Mouse (Mus musculus): Measurements from ENCODE around the gene Tmem63b.

Gene Tmem63b

DNA sequence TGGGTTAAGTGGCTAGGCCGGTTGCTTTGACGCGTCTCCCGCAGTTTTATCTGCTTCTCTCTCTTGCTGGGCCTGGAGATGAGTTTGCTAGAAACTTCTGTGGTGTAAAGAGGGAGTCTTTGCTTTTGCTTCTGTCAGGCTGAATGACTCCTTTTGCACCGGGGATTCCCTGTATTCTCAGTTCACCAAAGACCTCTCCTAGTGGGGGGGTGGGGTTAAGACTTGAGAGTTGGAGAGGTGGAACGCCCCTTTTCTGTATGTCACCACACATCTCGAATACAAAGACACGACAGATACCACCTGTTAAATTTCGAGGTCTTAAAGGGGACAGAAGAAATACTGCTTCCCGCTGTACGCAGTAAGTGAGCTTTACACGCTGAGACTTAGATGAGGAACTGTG, at the start of gene Tmem63b:
TSS of gene Tmem63b (minus strand) at position 190 of the 400 bp plus-strand sequence.
- no peak for DNase-seq

DNA sequence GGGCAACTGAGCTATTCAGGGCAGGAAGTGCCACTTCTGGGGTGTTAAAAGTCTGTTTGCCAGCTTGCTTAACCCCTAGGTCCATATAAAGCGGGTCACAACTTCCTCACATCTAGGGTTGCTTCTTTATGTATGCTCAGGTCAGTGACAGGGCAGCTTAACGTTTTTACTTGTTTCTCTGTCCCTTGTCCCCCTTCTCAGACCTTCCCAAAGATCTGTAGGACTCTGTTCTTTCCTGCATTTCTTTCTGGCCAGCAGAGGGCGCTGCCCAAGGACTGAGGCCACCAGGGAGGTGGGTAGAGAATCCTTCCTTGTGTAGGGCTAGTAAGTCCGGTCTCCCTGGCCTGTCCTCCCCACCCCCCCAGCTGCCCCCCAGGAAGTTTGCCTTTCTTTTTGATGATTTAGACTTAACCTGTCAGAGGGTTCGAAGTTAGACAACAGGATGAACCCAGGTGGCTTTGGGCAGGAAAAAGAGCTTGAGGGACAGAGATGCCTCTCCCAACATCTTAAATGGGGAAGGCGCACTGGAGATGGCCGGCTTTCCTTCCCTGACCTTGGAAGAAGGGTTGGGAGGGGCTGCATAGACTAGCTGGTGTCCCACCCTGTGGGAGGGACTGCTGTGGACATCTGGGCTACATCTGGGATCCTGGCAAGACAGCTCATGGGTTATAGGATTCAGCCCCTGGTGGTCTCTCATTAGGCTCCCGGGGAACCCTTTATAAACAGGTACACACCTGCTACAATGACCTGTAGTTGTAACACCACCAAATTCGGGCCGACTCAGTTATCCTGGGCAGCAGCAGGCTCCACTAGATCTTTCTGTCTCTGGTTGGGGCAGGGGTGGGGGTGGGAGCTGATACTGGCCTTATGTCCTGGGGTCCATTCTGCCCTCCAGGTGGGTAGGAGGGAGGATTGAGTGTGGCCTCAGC, 48.9 kb upstream of the Tmem63b start:
- DNase-seq, result peak; percentile 93 to 94

DNA sequence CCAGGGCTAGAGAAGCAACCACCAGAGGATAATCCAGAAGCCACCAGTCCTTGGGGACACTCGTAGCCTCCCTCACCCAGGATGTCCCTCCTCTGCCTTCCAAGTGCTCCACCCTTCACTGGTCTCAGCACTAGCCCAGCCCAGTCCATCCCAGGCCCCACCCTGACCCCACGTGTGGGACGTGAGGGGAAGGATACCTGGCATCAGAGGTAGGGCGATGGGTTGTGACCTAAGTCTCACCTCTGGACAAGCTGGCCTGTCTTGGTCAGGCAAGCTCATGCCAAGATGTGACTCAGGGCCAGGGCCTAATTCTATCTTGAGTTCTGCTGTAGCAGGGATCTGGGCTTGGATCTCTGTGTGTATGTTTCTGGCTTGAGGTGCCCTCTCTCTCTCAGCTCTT, 48.2 kb upstream of the Tmem63b start:
- no peak for DNase-seq

DNA sequence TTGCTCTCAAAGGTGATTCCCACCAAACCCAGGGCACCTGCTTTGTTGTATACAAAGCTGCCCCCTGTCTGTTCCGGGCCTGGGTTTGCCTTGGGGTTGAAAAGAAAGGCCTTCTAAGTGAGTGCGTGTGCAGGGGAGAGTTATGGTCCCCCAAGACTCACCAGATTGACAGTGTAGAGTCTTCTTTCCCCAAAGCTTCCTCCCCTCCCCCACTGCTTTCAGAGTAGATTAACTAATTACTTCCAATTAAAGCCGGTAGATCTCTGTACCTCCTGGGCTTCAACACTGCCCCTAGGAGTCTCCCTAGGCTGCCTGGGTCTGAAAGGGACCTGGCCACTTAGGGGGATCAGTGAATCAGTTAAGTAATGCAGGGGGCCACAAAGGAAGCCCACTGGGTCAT, 47.6 kb upstream of the Tmem63b start:
- DNase-seq, result no peak

DNA sequence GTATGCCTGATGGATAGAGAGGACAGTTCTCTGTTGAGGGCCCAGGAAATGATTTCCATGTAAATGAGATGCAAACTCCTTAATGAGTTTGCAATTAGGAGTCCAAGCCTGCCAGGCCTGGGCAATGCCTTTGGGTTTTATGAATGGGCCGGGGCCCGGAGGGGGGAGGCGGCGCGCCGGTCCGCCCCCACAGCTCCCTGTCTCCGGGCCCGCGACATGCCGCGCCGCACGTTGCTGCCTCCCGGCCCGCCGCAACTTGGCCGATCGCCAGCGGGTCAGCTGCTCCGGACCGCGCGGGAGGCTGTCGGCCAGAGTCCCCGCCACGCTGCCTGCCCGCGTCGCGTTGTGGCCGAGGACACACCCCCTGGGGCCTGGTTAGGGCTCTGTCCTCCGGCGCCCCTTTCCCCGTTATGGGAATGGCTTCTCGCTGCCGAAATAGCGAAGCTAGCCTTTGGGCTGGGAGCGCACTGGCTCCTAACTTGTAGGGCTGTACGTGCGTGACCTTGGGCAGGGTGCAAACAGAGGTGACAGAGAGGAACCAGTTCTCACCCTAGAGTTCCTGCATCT, 47.1 kb upstream of the Tmem63b start, which contains the start of gene 1600014C23Rik:
TSS of gene 1600014C23Rik (minus strand) at position 110 of the 567 bp plus-strand sequence.
- DNase-seq, result peak; percentile 80 to 85

DNA sequence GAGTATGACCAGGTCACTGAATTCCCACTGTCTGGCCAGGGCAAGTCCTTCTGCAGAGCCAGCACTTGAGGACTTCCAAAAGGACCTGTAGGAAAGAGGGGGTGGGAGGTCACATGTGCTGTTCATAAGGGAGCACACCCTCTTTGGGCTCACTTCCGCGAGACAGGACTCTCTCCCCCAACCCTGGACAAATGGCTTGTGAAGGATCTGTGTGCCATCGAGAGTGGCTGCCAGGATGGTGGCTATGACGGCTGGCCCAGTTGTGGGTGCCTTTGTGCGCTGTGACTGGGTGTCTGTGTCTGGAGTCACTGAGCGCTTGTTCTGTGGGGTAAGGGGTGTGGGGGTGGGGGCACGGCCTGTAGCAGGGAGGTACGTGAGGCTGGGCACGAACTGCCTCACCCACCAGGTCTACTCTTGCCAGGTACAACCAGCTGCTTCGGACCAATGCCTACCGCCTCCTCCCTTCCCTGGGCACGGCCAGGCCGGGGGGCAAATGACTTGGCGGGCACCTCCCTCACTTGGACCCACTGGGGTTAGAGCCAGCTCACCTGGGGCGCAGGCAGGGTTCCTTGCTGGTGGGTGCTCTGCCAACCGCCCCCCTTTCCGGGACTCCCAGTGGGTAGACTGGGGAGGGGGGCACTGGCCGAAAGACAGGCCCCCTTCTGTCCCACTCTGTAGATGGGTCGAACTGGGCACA, 46.5 kb upstream of the Tmem63b start:
- peak; percentile 32 to 48 for DNase-seq

DNA sequence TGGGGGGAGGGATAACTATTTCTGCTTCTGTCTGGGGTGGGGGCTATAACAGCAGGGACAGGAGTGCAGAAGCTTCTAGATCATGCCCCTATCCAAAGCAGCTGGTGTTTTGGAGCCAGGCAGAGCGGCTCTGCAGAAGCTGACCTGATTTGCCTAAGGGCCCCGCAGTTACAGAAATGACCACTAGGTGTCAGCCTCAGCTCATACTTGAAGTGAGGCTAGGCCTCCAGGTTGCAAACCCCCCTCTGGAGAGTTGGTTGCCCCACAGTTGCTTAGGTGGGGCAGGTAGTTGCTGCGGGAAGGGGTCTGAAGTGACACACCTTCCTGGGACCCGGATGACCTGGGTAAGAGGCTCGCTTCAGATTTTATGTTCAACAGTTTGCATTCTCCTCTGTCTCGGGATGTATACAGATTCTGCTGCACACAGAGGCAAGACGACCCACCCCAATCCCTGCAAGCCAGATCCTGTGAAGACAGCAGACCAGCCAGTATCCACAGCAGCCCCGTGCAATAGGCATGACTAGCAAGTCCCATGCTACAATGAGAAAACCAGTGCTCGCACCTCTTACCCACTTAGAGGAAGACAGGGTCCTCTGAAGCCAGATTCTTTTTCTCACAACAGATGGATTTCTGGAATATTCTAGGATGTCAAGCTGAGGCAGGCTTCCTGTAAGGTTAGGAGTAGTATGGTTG, 44.6 kb upstream of the Tmem63b start:
- peak; percentile 91 to 92 for DNase-seq

DNA sequence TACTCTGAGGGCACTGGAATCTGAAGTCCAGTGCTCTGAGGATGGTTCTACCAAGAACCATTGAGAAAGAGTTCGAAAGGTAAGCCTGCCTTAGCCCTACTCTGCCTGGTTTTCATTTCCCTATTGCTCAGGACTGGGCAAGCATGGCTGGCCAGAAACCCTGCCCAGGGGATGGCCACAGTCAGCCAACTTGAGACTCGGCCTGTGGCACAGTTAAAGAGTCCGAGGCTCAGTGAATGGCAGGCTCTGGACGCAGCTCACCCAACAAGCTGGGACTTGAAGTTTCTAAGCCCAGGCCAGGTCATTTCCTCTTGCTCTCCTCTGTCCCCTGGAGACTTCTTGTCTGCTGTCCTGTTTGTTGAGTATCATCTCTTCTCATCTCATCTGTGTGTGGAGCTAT, 44.0 kb upstream of the Tmem63b start:
- DNase-seq, result no peak

DNA sequence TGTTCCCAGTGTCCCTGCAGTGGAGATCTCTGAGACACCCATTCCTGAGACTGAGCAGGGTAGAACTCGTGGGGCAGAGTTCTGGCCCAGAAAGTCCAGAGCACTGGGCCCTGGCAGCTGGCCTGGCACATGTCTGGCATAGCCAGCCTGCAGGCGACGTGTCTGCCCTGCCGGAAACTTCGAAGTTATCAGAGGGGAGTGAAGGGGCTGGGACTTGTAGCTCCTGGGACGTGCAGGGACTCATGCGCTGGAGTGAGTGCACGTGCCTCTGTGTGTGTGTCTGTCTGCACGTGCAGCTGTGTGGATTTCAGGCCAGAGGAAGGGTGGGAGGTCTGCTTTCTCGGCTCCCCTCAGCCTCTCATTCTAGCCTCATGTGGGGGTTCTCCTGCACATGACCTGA, 42.7 kb upstream of the Tmem63b start:
- no peak for DNase-seq

DNA sequence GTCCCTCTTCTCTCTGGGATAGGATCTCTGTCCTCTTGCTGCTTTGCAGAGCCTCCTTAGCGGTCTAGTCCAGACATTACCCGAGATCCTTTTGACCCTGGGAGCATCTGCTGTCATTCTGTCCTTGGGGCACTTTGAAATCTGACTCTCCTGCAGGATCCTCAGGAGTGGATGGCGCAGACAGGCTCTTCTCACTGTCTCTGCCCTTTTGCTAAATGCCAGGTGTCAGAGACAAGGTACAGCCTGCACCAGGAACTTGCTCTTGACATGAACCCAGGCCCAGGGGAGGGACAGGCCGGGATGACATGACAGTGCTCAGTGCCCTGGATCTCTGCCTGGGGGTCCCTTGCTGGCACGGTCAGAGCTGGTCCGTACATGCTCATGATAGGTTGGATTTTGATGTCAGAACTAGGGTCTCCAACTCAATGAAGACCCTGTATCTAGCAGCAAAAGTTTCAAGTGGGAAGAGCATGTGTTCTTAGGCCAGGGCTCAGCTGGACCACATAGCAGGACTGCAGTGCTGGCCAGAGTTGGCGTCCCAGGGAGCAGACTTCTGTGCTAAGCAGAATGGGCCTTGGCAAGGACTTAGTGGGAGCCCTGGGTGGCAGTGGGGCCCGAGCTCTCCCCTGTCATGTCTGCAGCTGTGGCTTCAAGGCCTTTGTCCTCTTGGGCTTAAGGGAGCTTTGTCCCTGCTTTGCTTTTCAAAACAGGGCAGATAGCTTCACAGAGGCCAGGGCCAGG, 41.4 kb upstream of the Tmem63b start:
- DNase-seq, result no peak

DNA sequence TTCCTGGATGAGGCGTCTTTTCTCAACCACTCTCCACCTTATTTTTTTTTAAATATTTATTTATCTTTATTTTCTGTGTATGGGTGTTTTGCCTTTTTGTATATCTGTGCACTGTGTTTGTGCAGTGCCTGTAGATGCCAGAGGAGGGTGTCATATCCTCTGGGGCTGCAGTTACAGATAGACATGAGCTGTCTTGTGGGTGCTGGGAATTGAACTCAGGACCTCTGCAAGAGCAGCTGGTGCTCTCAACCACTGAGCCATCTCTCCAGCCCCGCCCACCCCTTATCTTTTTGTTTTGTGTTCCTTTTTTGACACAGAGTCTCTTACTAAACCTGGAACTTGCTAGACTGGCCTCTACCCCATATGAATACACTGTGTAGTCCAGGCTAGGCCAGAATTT, 40.8 kb upstream of the Tmem63b start:
- no peak for DNase-seq

DNA sequence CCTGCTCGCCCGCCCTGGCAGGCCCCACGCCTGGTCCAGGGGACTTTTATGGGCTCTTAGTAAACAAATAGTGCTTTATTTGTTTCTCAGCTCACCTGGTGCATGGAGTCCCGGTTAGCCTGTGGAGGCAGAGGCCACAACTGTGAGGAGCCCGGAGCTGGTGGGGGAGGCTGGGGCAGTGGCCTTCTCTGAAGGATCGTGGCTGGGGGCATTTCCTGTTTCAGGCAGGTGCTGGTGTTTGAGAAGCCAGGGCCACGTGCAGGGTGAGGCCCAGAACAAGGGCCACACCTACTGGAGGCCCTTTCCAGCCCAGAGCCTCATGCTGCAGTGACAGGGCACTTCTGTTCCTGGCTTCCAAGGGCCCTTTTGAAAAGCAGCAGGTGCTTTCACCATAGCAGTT, 39.5 kb upstream of the Tmem63b start:
- DNase-seq, result peak in 1 of 2 experiments; percentile 25

DNA sequence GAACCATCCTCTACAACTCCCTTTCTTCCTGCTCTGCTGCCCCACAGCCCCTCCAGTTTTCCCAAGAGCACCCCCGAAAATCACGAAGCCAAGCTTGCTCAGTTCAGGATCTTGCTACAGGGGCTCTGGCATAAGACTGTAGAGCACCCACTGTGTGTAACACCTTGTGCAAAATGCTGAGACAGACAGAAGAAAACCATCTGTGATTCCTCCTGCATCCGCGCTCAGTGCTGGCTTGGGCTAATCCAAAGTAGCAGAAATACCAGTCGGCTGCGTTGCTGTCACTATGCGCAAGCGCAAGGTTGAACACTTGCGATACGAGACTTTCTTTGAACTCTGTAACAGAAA, 37.8 kb upstream of the Tmem63b start:
- DNase-seq, result no peak

DNA sequence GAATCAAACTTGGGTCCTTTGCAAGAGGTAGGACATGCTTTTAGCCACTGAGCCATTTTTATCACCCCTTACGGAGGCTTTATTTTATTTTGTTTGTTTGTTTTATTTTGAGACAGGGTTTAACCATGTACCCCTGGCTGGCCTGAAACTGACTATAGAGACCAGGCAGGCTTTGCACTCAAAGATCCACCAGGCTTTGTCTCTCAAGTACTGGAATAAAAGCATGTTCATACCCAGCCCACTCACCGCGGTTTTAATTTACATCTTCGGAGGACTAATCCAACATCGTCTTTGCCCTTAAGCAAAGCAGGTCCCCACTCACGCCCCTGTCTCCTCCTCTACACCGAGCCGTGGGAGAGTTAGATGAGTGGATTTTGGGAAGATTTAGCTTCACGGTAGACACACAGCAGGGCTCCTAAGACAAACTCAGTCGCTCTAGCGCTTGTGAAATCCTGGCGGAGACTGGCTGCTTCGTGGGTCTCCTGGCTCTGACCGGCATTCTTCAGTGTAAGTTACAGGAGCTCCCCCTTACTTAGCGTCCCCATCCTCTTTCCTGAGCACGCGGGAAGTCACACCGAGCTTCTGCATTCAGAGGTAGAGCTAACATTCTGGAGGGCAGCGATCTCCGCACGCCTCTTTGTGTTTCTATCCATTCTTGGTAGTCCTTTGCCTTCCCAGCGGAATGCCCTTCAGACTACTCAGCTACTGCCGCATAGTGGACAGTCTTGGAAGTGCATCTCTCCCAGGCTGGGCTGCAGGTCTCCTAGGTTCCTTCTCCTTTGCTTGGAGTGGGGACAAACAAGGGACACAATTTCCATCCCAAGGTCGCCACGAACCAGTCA, 37.2 kb upstream of the Tmem63b start:
- peak; percentile 92 for DNase-seq

DNA sequence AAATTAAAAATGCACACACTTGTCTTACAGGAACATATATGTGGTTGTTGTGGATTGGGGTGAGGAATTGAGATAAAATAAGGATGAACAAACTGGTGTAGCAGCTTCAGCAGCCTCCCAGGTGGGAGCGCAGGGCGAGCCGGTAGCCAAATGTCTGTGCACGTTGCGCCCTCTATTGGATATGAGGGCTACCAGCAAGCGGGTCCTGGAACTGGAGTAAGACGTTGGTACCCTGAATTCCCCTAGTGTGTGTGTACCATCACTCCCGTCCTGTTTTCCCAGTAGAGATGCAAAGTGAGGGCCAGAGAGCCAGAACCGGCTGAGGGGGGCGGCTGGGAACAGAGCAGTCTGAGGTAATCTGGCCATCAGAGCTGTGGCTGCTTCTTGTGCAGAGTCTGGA, 31.6 kb upstream of the Tmem63b start:
- DNase-seq, result peak; percentile 84 to 86

DNA sequence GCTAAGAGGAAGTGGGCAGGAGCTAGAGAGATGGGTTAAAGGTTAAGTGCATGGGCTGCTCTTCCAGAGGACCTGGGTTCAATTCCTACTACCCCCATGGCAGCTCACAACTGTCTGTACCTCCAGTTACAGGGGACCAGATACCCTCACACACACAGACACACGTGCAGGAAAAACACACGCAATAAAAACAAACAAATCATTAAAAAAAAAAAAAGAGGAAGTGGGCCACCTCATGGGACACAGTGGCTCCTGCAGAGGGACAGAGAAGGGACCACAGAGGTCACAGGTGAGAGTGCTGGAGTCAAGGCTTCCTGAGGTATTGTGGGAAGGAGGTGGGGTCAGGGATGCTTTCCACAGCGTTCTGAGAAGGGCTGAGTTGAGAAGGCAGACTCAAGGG, 24.8 kb upstream of the Tmem63b start:
- no peak for DNase-seq

DNA sequence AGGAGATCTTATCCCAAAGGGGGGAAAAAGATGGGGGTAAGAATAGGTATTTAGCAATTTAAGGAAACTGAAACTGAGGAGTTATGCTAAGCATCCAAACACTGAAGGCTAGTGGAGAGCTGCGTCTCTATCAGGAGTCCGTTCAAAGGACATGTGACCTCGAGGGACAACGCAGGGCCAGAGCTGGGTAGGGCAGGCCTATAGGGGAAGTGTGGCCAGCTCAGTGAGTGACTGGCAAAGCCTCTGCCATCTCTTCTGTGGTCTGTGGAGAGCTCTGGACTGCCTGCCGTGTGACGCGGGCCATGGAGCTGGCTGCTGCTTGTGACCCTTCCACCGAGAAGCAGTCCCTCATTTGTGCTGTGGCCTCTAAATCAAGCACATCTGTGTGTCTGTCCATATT, 23.7 kb upstream of the Tmem63b start:
- DNase-seq, result no peak

DNA sequence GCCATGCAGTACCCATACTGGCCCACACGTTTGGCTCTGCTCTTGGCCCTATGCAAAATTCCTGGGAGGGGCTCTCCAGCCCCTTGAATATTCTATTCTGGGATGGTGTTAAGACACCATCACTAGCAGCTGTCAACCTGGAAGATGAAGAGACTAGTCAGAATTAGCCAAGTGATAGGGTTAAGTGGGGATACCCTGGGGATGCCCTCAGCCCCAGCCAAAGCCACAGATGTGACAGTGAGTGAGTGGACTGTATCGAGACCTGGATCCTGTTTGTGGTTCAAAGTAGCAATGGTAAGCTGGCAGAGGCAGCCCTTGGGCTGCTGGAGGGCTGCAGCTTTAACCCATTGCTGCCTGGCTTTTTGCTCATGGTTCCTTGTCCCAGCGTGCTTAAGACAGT, 23.1 kb upstream of the Tmem63b start:
- no peak for DNase-seq

DNA sequence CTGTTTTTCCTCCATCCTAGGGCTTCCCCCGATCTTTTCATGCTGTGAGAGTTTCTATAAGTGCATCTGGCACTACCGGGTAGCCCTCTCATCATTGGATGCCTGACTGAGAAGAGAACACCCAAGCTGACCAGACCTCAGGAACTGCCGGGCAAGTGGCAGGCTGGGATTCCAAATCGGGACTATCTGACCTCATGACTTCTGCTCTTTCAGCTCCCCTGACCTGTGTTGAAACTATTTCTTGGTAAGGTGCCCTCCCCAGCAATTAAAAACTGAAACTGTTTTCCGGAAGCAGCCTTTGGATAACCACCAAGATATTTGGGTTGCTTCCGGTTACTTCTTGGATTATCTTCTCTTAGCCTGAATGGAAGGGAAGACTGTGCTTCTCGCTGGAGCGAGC, 21.5 kb upstream of the Tmem63b start:
- DNase-seq, result no peak

DNA sequence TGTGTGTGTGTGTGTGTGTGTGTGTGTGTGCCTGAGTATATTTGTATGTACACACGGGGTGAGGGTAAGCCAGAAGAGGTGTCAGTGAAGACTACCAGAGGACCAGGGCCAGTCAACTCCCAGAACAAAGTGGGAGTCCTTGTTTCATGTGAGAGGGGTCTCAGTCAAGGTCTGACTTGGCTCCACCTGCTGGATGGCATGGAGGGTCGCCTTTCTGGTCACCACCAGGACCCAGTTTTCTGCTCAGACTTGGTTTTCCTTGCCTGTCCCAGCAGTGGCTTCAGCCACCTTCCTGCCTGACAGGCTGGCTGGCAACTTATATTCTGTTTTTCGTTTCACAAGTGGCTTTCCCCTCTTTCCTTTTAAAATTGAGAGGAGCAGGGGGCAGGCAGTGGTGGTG, 20.7 kb upstream of the Tmem63b start:
- DNase-seq, result no peak

DNA sequence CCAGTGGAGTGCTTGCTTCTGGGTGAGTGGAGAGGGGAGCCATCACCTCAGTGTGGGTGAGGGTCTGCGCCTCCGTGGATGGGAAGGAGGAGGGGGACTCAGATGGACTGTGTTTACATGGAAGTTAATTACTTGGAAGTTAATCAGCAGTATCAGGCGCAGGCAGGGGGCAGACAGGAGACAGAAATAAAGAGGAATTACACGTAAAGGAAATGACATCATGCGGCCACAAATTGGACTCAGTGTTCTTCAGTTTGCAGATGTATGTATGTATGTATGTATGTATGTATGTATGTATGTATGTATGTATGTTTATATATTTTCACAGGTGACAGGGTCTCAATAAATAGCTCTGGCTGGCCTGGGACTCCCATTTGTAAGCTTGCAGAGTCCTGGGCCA, 20.1 kb upstream of the Tmem63b start:
- no peak for DNase-seq

DNA sequence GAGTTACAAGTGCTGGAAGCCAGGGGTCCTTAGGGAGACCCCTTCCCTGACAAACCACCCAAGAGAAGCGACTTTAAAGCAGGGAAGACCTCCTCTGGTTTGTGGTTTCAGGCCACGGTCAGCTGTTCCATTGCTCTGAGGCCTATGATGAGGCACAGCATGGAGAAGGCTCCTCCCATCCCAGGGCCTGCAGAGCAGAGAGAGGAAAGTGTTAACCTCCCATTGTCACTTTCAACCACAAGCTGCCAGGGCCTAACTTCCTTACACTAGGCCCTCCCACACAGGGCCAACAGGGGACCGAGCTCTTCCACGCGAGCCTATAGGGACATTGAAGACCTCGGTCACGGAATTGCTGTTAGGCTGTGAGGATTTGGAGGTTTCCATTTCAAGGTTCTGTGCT, 16.5 kb upstream of the Tmem63b start:
- no peak for DNase-seq
